Mouse (Mus musculus) heart, embryonic 14.5 days (tissue): ENCODE measurements around the gene N4bp2l1. TPM values are rescaled to one million over a fixed set of nuclear protein-coding genes. Genes with fewer than 3 reads are reported as not detected.

Source experiments
- ATAC-seq: fragments of 200-750 bp; cut with Nextera tagmentation; 2 replicates; pipeline ENCODE4 v1.8.0; 2017; ENCODE audit warnings: low read depth, moderate TSS enrichment; ENCODE audit not compliant: insufficient number of reproducible peaks, insufficient read depth, low FRiP score
- H3K27ac ChIP-seq, 2 experiments: fragments of 200-500 bp in 1 of 2; fragments of 300-500 bp in 1 of 2; sonication (generic) in 1 of 2; replicated peaks in 1 of 2; 2 replicates each; pipeline ENCODE4 v1.5.1; 2012 to 2014; ENCODE audit warnings: low read depth in 2 of 2, low read length in 2 of 2, control low read depth in 1 of 2, mild to moderate bottlenecking in 1 of 2, mixed read lengths in 1 of 2; ENCODE audit not compliant: control insufficient read depth in 1 of 2, insufficient read depth in 1 of 2
- H3K27me3 ChIP-seq: fragments of 300-500 bp; sonication (generic); 2 replicates; pipeline ENCODE4 v1.6.1; 2014; ENCODE audit warnings: mild to moderate bottlenecking, low read length, control low read depth; ENCODE audit not compliant: control insufficient read depth, insufficient read depth
- H3K36me3 ChIP-seq: fragments of 300-500 bp; sonication (generic); 2 replicates; pipeline ENCODE4 v1.6.1; 2014; ENCODE audit warnings: mild to moderate bottlenecking, control low read depth, low read length, mixed read lengths; ENCODE audit not compliant: control insufficient read depth, insufficient read depth
- H3K4me1 ChIP-seq, 2 experiments: fragments of 200-500 bp in 1 of 2; fragments of 300-500 bp in 1 of 2; sonication (generic) in 1 of 2; 2 replicates each; pipeline ENCODE4 v1.6.1; 2012 to 2014; ENCODE audit warnings: low read length in 2 of 2, control low read depth in 1 of 2, mixed read lengths in 1 of 2; ENCODE audit not compliant: control insufficient read depth in 2 of 2, insufficient read depth in 2 of 2
- H3K4me2 ChIP-seq: fragments of 300-500 bp; sonication (generic); 2 replicates; pipeline ENCODE4 v1.6.1; 2014; ENCODE audit warnings: mild to moderate bottlenecking, low read length
- H3K4me3 ChIP-seq, 2 experiments: fragments of 200-500 bp in 1 of 2; fragments of 300-500 bp in 1 of 2; sonication (generic) in 1 of 2; 2 replicates each; pipeline ENCODE4 v1.5.1; 2012 to 2014; ENCODE audit warnings: low read length in 2 of 2, mild to moderate bottlenecking in 2 of 2, control low read depth in 1 of 2, low read depth in 1 of 2, moderate library complexity in 1 of 2; ENCODE audit not compliant: control insufficient read depth in 1 of 2, insufficient read depth in 1 of 2
- H3K9ac ChIP-seq: fragments of 300-500 bp; sonication (generic); 2 replicates; pipeline ENCODE4 v1.6.1; 2014; ENCODE audit warnings: mild to moderate bottlenecking, low read length
- H3K9me3 ChIP-seq: fragments of 300-500 bp; sonication (generic); 2 replicates; pipeline ENCODE4 v1.6.1; 2016; ENCODE audit warnings: low read length, control low read depth; ENCODE audit not compliant: control insufficient read depth
- WGBS: fragments of 180-500 bp; shearing (Covaris S2); extraction: QIAGEN DNeasy Blood & Tissue Kit; methylation state at CpG from one replicate; pipeline ENCODE4 v1.1.7; 2014; 5-methylcytosine and 5-hydroxymethylcytosine counted together
- polyA plus RNA-seq: library from polyadenylated mRNA; unstranded; fragments of >200 nt; fragmentation: Nextera tagmentation; extraction: Ambion mirVana; gene quantifications from 2 replicates; pipeline ENCODE4 v1.2.1, GENCODE M21; 2014

Gene N4bp2l1
- polyA plus RNA-seq, 1 experiment from 2014 or later, result 3.6 TPM

DNA sequence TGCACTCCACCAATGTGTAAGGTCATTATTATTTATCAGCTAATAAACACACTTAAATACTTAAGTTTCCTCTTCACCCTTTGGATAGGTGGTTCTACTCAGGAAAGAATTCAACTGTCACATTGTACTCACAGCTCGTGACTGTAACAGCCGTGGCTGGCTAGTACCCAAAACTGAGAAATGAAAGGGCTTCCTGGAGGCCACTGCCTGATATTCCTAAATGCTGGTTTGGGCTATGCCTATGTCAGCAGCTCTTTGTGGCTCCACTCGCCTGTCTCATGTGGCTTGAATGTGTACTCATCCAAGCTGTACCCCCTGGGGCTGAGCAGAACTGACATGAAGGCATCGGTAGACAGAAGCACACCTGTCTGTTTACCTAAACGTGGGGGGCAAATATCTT is 22.1 kb downstream of the N4bp2l1 start:
- Histone ChIP-seq H3K4me3 (no peak overlapping the region), H3K36me3 (peaks cover 37% of the 10 kb centered on the region), H3K4me1 (peaks cover 0 to 6% of the 10 kb centered on the region in 2 experiments; a peak in 1 of 4 replicates), H3K27me3 (no peaks in the 10 kb centered on the region), H3K9me3 (no peaks in the 10 kb centered on the region), H3K27ac (no peak overlapping the region), H3K4me2 (no peak overlapping the region), H3K9ac (no peak overlapping the region)
- no peak for ATAC-seq
- WGBS, result 60% methylated on average over 5 of the region's 5 CpGs

DNA sequence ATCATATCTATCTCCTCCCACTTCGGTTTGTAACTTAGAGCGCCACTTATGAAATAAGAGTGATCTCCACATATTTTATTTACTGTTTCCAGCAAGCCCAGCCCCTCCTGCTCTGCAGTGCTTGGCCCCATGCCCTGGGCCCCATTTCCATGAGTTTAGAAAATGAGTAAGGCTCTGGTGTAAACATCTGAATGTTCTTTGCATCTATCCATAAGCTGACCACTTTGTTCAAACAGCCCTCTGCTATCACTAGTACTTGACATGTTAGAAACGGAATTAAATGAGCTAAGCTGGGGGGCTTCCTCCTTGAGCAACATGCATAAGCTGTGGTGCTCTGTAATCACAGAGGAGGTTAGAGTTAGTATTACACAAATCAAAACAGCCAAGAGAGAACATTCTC is 22.6 kb downstream of the N4bp2l1 start:
- no peak overlapping the region for H3K4me2 ChIP-seq
- H3K9me3 ChIP-seq, result no peaks in the 10 kb centered on the region
- H3K27me3 ChIP-seq, result no peaks in the 10 kb centered on the region
- no peak overlapping the region for H3K4me3 ChIP-seq
- H3K36me3 ChIP-seq, result peaks cover 40% of the 10 kb centered on the region
- H3K9ac ChIP-seq, result no peak overlapping the region
- H3K4me1 ChIP-seq, result peaks cover 0 to 6% of the 10 kb centered on the region in 2 experiments; a peak in 1 of 4 replicates
- ATAC-seq, result no peak
- WGBS, result 74% methylated on average over 3 of the region's 3 CpGs
- no peak overlapping the region for H3K27ac ChIP-seq

DNA sequence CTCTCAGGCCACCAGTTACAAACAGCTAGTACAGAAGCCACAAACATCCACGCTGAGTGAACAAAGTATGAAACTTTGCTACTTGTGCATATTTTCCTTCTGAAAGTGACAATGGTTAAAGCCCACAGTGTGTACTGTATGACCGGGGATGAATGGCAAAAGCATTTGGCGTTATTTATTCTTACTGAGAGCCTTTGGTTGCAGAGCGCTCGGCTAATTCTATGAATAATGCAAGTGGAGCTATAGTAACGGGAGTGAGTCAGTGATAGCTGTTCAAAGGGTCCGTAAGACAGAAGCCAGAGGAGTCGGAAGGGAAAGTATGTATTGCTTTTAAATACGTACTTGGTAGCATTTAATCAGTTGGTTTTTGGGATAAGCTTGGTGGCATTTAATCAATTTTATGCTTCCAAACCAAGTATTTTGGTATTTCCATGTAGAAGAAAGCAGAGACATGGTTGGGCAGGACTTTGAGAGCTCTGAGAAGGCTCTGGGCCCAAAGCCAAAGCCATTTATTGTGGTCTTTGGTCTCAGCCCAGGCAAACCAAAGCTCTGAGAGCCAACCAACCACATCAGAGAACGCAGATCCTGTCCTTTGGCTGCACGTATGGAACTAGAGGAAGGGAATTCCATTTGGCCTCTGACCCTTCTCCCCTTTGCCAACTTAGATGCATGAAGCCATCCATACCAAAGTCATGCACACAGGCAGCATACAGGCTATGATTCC is 26.3 kb downstream of the N4bp2l1 start:
- WGBS, result 91% methylated on average over 11 of the region's 11 CpGs

DNA sequence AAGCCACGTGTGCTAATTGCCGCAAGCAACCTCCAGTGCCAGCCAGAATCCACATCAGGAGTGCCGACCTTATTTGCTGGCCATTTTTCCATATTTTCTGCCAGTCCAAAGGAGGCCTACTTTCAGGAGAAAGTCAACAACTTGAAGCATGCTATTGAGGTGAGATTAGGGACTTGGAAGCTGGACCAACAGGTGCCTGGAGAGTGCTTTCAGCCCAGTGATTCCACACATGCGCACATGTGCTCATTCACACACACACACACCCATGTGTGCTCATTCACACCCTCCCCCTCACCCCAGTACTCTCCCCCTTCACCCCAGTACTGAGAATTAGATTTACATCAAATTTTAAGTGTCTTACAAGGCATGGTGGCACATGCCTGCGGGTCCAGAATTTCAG is 30.0 kb downstream of the N4bp2l1 start:
- Histone ChIP-seq H3K27me3 (no peaks in the 10 kb centered on the region), H3K36me3 (peaks cover 76% of the 10 kb centered on the region), H3K9me3 (no peaks in the 10 kb centered on the region), H3K4me3 (no peak overlapping the region), H3K4me1 (no peaks in the 10 kb centered on the region), H3K9ac (no peak overlapping the region), H3K4me2 (no peak overlapping the region), H3K27ac (no peak overlapping the region)
- ATAC-seq, result no peak
- 91% methylated on average over 5 of the region's 5 CpGs for WGBS

More for the DNA sequence above, 26.3 kb downstream of the N4bp2l1 start:
- H3K4me1 ChIP-seq, result peaks cover 0 to 6% of the 10 kb centered on the region in 2 experiments; a peak in 1 of 4 replicates
- no peak overlapping the region for H3K27ac ChIP-seq
- H3K4me3 ChIP-seq, result no peak overlapping the region
- H3K27me3 ChIP-seq, result no peaks in the 10 kb centered on the region
- no peak for ATAC-seq
- H3K9me3 ChIP-seq, result no peaks in the 10 kb centered on the region
- peaks cover 76% of the 10 kb centered on the region for H3K36me3 ChIP-seq
- H3K9ac ChIP-seq, result no peak overlapping the region
- no peak overlapping the region for H3K4me2 ChIP-seq

DNA sequence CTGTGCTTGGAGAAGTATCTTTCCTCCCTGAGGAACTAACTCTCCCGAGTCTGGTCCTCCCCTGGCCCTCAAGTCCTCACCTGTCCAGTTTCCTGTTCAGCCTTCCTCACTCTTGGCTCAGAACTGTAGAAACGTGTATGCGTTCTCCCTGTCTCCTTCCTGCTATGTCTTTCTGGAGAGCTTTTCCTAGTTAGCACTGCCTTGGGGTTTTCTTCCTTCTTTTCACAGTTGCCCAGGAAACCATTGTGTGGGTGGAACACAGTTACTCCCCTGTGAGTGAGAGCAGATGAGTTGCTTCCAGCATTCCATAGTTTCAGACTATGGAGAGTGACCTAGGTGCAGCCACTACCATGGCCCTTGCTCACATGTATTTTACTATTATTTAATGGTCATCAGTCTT is 30.8 kb downstream of the N4bp2l1 start:
- no peak overlapping the region for H3K27ac ChIP-seq

DNA sequence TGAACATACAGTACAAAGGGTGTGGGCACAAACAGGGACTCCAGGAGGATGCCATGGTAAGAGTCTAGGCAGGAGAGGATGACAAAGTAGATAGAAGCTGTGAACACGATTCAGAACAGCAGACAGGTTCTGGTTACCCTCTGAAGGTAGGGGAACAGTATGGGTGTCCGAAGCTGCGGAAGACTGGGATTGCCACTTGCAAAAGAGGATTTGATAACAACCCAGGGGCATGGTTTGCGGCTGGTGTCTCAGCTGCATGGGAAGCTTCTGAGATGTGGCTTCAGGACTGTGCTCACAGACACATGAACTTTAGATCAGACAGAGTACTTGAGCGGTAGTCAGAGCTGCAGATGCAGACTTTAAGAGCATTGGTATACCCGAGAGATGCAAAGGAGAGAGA is 32.6 kb downstream of the N4bp2l1 start:
- Histone ChIP-seq H3K36me3 (peaks cover 71% of the 10 kb centered on the region), H3K4me1 (peaks cover 0 to 7% of the 10 kb centered on the region in 2 experiments; a peak in 2 of 4 replicates), H3K9me3 (no peaks in the 10 kb centered on the region), H3K4me3 (no peak overlapping the region), H3K27ac (no peak overlapping the region), H3K27me3 (no peaks in the 10 kb centered on the region), H3K4me2 (no peak overlapping the region), H3K9ac (no peak overlapping the region)
- no peak for ATAC-seq
- WGBS, result 91% methylated on average over 6 of the region's 6 CpGs

More for the DNA sequence above, 30.8 kb downstream of the N4bp2l1 start:
- Histone ChIP-seq H3K4me1 (no peaks in the 10 kb centered on the region), H3K4me3 (no peak overlapping the region), H3K36me3 (peaks cover 75% of the 10 kb centered on the region), H3K9me3 (no peaks in the 10 kb centered on the region), H3K9ac (no peak overlapping the region), H3K27me3 (no peaks in the 10 kb centered on the region), H3K4me2 (no peak overlapping the region)
- no peak for ATAC-seq
- whole genome bisulfite sequencing, result 55% methylated on average over 3 of the region's 3 CpGs

DNA sequence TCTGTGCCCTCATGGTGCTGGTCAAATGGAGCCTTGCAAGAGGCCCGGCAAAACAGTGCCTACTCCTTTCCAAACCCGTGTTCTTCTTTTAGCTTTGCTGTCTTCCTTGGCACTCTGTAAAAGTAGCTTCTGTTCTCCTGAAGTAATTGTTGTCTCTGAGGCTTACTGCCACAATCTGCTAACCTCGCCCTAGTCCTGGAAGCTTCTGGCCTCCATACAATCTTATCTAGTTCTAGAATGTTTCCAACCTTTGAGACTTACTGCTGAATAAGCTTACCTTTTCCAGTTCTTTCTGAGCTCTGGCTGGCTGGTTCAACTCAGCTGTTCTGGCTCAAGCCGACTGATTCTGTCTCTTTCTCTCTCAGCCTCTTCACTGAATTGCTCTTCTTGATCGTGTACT is 35.2 kb downstream of the N4bp2l1 start:
- Histone ChIP-seq H3K36me3 (peaks cover 70% of the 10 kb centered on the region), H3K9me3 (no peaks in the 10 kb centered on the region), H3K4me1 (peaks cover 0 to 12% of the 10 kb centered on the region in 2 experiments; a peak in 2 of 4 replicates), H3K9ac (no peak overlapping the region), H3K27me3 (no peaks in the 10 kb centered on the region), H3K27ac (no peak overlapping the region), H3K4me2 (no peak overlapping the region), H3K4me3 (no peak overlapping the region)
- 73% methylated on average over 5 of the region's 5 CpGs for WGBS
- ATAC-seq, result no peak

DNA sequence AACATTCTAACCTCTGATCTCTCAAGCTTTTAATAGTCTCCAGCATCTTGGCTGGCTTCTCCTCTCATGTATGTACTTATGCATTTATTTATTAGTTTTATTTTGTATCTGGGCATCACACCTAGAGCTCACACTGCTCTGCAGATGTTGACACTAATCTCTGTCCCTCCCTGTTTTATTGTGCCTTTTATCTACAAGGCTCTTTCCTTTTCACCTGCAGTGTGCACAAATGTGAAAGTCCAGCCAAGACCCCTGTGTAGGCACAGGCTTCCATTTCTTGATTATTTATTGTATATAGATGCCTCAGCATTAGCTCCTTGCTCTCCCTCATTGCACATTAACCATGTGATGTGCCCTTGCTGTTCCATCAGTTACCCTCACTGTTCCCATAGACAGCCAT is 35.6 kb downstream of the N4bp2l1 start:
- no peaks in the 10 kb centered on the region for H3K27me3 ChIP-seq
- H3K27ac ChIP-seq, result no peak overlapping the region
- peaks cover 0 to 12% of the 10 kb centered on the region in 2 experiments; a peak in 2 of 4 replicates for H3K4me1 ChIP-seq
- H3K9me3 ChIP-seq, result no peaks in the 10 kb centered on the region
- no peak overlapping the region for H3K4me3 ChIP-seq
- H3K4me2 ChIP-seq, result no peak overlapping the region
- H3K36me3 ChIP-seq, result peaks cover 68% of the 10 kb centered on the region
- no peak overlapping the region for H3K9ac ChIP-seq
- no peak for ATAC-seq
